Mouse (Mus musculus) lung, embryonic 16.5 days (tissue): ENCODE results near the gene 4930404N11Rik. TPM values are rescaled to one million over a fixed set of nuclear protein-coding genes. Genes with fewer than 3 reads are reported as not detected.
A peak's percentile ranks its signal among the peaks of the same experiment; 100 is the strongest.

Experiments
- ATAC-seq: fragments of 200-750 bp; cut with Nextera tagmentation; 2 replicates; pipeline ENCODE4 v1.8.0; 2017; ENCODE audit warnings: low read depth, mild to moderate bottlenecking, moderate library complexity
- H3K27ac ChIP-seq: fragments of 300-500 bp; sonication (generic); 2 replicates; pipeline ENCODE4 v1.5.1; 2014; ENCODE audit warnings: mild to moderate bottlenecking, control low read depth, low read length
- H3K27me3 ChIP-seq: fragments of 300-500 bp; sonication (generic); 2 replicates; pipeline ENCODE4 v1.6.1; 2014; ENCODE audit warnings: low read depth, low read length, mixed read lengths; ENCODE audit not compliant: control insufficient read depth, insufficient read depth
- H3K36me3 ChIP-seq: fragments of 300-500 bp; sonication (generic); 2 replicates; pipeline ENCODE4 v1.6.1; 2014; ENCODE audit warnings: low read length; ENCODE audit not compliant: control insufficient read depth, insufficient read depth
- H3K4me1 ChIP-seq: fragments of 300-500 bp; sonication (generic); replicated peaks from 2 replicates; pipeline ENCODE4 v1.6.1; 2014; ENCODE audit warnings: low read length, mixed read lengths; ENCODE audit not compliant: control insufficient read depth, insufficient read depth
- H3K4me2 ChIP-seq: fragments of 300-500 bp; sonication (generic); 2 replicates; pipeline ENCODE4 v1.6.1; 2014; ENCODE audit warnings: low read depth, low read length, control low read depth
- H3K4me3 ChIP-seq: fragments of 300-500 bp; sonication (generic); 2 replicates; pipeline ENCODE4 v1.5.1; 2014; ENCODE audit warnings: mild to moderate bottlenecking, low read length, control low read depth
- H3K9ac ChIP-seq: fragments of 300-500 bp; sonication (generic); 2 replicates; pipeline ENCODE4 v1.6.1; 2014; ENCODE audit warnings: low read length, control low read depth
- H3K9me3 ChIP-seq: fragments of 300-500 bp; sonication (generic); 2 replicates; pipeline ENCODE4 v1.6.1; 2016; ENCODE audit warnings: low read length; ENCODE audit not compliant: control insufficient read depth
- WGBS: fragments of 180-500 bp; shearing (Covaris S2); extraction: QIAGEN DNeasy Blood & Tissue Kit; methylation state at CpG from one replicate; pipeline ENCODE4 v1.1.7; 2014; 5-methylcytosine and 5-hydroxymethylcytosine counted together
- polyA plus RNA-seq: library from polyadenylated mRNA; unstranded; fragments of >200 nt; fragmentation: Nextera tagmentation; extraction: Ambion mirVana; gene quantifications from 2 replicates; pipeline ENCODE4 v1.2.1, GENCODE M21; 2015

4930404N11Rik gene
- polyA plus RNA-seq, 1 experiment from 2014 or later: 2.0 TPM

- Histone ChIP-seq H3K9ac (no peak overlapping the region), H3K4me1 (peaks cover 25% of the 10 kb centered on the region), H3K9me3 (no peaks in the 10 kb centered on the region), H3K4me3 (no peak overlapping the region), H3K27me3 (no peaks in the 10 kb centered on the region), H3K27ac (no peak overlapping the region), H3K4me2 (no peak overlapping the region), H3K36me3 (no peaks in the 10 kb centered on the region)
- ATAC-seq: no peak
- WGBS: 62% methylated on average over 9 of the region's 9 CpGs
Measured at GRCm38 (mm10) chr10:81354738-81355477, 10.7 kb downstream of the 4930404N11Rik start.

GRCm38 (mm10) chr10:81351678-81352291, 13.8 kb downstream of the 4930404N11Rik start:
- ATAC-seq: no peak
- Histone ChIP-seq H3K4me1 (peaks cover 29% of the 10 kb centered on the region), H3K4me2 (no peak overlapping the region), H3K27me3 (no peaks in the 10 kb centered on the region; the same call in 1 of the 2 replicates), H3K27ac (no peak overlapping the region), H3K36me3 (peaks cover 7% of the 10 kb centered on the region), H3K9me3 (no peaks in the 10 kb centered on the region), H3K9ac (no peak overlapping the region; the same call in 1 of the 2 replicates), H3K4me3 (no peak overlapping the region)
- WGBS: 19% methylated on average over 9 of the region's 9 CpGs

GRCm38 (mm10) chr10:81350351-81351063, 15.1 kb downstream of the 4930404N11Rik start, which contains the start of gene Hmg20b:
Hmg20b (minus strand) TSS chr10:81350480.
- H3K27ac ChIP-seq: peak within 1 kb of the TSS; percentile 61
- peak within 1 kb of the TSS; percentile 84 for H3K4me3 ChIP-seq
- peak within 1 kb of the TSS; percentile 88 for H3K4me2 ChIP-seq
- H3K4me1 ChIP-seq: peaks cover 36% of the 10 kb centered on the region
- H3K9me3 ChIP-seq: no peaks in the 10 kb centered on the region
- WGBS: under 1% methylated on average over 54 of the region's 54 CpGs
- H3K36me3 ChIP-seq: peaks cover 9% of the 10 kb centered on the region
- no peaks in the 10 kb centered on the region; the same call in 1 of the 2 replicates for H3K27me3 ChIP-seq
- ATAC-seq: peak; percentile 97
- H3K9ac ChIP-seq: peak within 1 kb of the TSS; percentile 80

- peaks cover under 1% of the 10 kb centered on the region for H3K27me3 ChIP-seq
- H3K27ac ChIP-seq: peak overlapping the region; percentile 61
- no peaks in the 10 kb centered on the region for H3K9me3 ChIP-seq
- H3K36me3 ChIP-seq: peaks cover 9% of the 10 kb centered on the region
- peaks cover 36% of the 10 kb centered on the region for H3K4me1 ChIP-seq
- ATAC-seq: no peak; the same call in 1 of the 2 replicates
- WGBS: 1% methylated on average over 28 of the region's 29 CpGs
- peak overlapping the region; percentile 80 for H3K9ac ChIP-seq
- H3K4me3 ChIP-seq: peak overlapping the region; percentile 84
- peak overlapping the region; percentile 88 for H3K4me2 ChIP-seq
Measured at GRCm38 (mm10) chr10:81349961-81350350, 15.7 kb downstream of the 4930404N11Rik start.

- Histone ChIP-seq H3K4me1 (peaks cover 36% of the 10 kb centered on the region), H3K27me3 (peaks cover 8% of the 10 kb centered on the region), H3K27ac (peak overlapping the region; percentile 61; the same call in 1 of the 2 replicates), H3K4me3 (peak overlapping the region; percentile 84), H3K9me3 (no peaks in the 10 kb centered on the region), H3K4me2 (peak overlapping the region; percentile 88), H3K36me3 (peaks cover 9% of the 10 kb centered on the region), H3K9ac (peak overlapping the region; percentile 80)
- no peak for ATAC-seq
- 9% methylated on average over 12 of the region's 12 CpGs for WGBS
Measured at GRCm38 (mm10) chr10:81349146-81349545, 16.5 kb downstream of the 4930404N11Rik start.

GRCm38 (mm10) chr10:81346453-81347067, 19.1 kb downstream of the 4930404N11Rik start:
- peak overlapping the region; percentile 41 for H3K27ac ChIP-seq
- H3K4me2 ChIP-seq: peak overlapping the region; percentile 63
- ATAC-seq: peak; percentile 16
- peaks cover 41% of the 10 kb centered on the region for H3K4me1 ChIP-seq
- WGBS: 10% methylated on average over 55 of the region's 55 CpGs
- peak overlapping the region; percentile 39 for H3K4me3 ChIP-seq
- H3K9me3 ChIP-seq: no peaks in the 10 kb centered on the region
- peak overlapping the region; percentile 59 for H3K9ac ChIP-seq
- peaks cover 9% of the 10 kb centered on the region for H3K36me3 ChIP-seq
- H3K27me3 ChIP-seq: peaks cover 32% of the 10 kb centered on the region

- Histone ChIP-seq H3K4me1 (peaks cover 34% of the 10 kb centered on the region), H3K4me3 (no peak overlapping the region), H3K36me3 (peaks cover 9% of the 10 kb centered on the region), H3K4me2 (no peak overlapping the region), H3K9me3 (no peaks in the 10 kb centered on the region), H3K27me3 (peaks cover 36% of the 10 kb centered on the region), H3K27ac (no peak overlapping the region), H3K9ac (no peak overlapping the region)
- ATAC-seq: no peak
- 82% methylated on average over 4 of the region's 4 CpGs for WGBS
Measured at GRCm38 (mm10) chr10:81345162-81345534, 20.5 kb downstream of the 4930404N11Rik start.

GRCm38 (mm10) chr10:81344421-81345161, 21.0 kb downstream of the 4930404N11Rik start:
- 41% methylated on average over 8 of the region's 8 CpGs for WGBS
- Histone ChIP-seq H3K9ac (no peak overlapping the region), H3K9me3 (no peaks in the 10 kb centered on the region), H3K4me1 (peaks cover 33% of the 10 kb centered on the region), H3K36me3 (peaks cover 9% of the 10 kb centered on the region), H3K27ac (no peak overlapping the region), H3K27me3 (peaks cover 36% of the 10 kb centered on the region), H3K4me3 (no peak overlapping the region), H3K4me2 (no peak overlapping the region)
- ATAC-seq: no peak
